Mouse (Mus musculus): ENCODE results near the gene St6gal1. TPM values are rescaled to one million over a fixed set of nuclear protein-coding genes. Genes with fewer than 3 reads are reported as not detected.

St6gal1 gene
- 29.6 and 40.1 TPM in 2 replicates for polyA plus RNA-seq (2015; fragmentation: Nextera tagmentation; extraction: Ambion mirVana)

DNA sequence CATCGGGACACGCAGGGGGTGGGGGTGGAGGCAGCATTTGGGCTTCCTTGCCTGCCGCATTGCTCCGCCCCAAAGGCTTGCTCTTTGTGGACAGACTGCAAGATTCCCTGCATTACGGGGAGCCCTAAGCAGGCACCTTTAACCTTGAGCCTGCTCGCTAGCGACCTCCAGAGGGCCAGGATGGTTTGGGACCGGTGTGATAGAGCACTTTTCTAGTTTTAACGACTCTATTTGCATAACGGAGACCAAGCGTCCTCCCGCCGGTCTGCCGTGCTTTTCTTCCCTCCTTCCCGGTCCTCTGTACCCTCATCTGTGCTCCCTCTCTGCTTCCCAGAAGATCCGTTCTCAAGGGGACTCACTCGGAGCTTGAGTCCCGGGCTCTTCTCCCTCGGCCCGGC lies at the start of gene St6gal1:
Gene St6gal1, plus strand, starts transcription at position 70 of the 398 bp plus-strand sequence.

Other genes with a start within 250 kb of the St6gal1 start
- 9.9 and 13.6 TPM in 2 replicates for gene Kng2, start 195.3 kb upstream of the St6gal1 start, polyA plus RNA-seq (2015; fragmentation: Nextera tagmentation; extraction: Ambion mirVana)
- gene Kng1, start 166.9 kb upstream of the St6gal1 start, polyA plus RNA-seq (2015; fragmentation: Nextera tagmentation; extraction: Ambion mirVana), result 108 and 144 TPM in 2 replicates
- 253 and 255 TPM in 2 replicates for gene Eif4a2, start 117.3 kb upstream of the St6gal1 start, polyA plus RNA-seq (2015; fragmentation: Nextera tagmentation; extraction: Ambion mirVana)
- gene Rfc4, start 97.0 kb upstream of the St6gal1 start, polyA plus RNA-seq (2015; fragmentation: Nextera tagmentation; extraction: Ambion mirVana), result 75.6 and 86.8 TPM in 2 replicates
- 0.16 and 19.7 TPM in 2 replicates for gene Adipoq, start 78.2 kb upstream of the St6gal1 start, polyA plus RNA-seq (2015; fragmentation: Nextera tagmentation; extraction: Ambion mirVana)
- not detected in 2 replicates for gene Rtp1, start 204.4 kb downstream of the St6gal1 start, polyA plus RNA-seq (2015; fragmentation: Nextera tagmentation; extraction: Ambion mirVana)